Mouse (Mus musculus) left cerebral cortex, postnatal 10 days (tissue): ENCODE measurements around the gene Abhd10. TPM values are rescaled to one million over a fixed set of nuclear protein-coding genes. Genes with fewer than 3 reads are reported as not detected.

Experiments used
- DNase-seq, 2 experiments: peaks; one replicate each; pipeline ENCODE4 v3.0.0; 2021 to 2022; ENCODE audit warnings: low spot score in 2 of 2, mixed read lengths in 1 of 2; ENCODE audit errors: extremely low spot score in 1 of 2
- intact Hi-C: fragments of 180-260 bp; cut with DNase I; formaldehyde crosslinking; loops from one replicate; pipeline ENCODE4 v1.15.1; 2025
- total RNA-seq, 2 experiments: library from RNA; stranded (reverse); gene quantifications; 2 replicates each; pipeline ENCODE4 v1.2.3; 2021

Gene Abhd10
- total RNA-seq, 2 experiments from 2014 or later = 21.1 to 22.1 TPM

GRCm38 (mm10) chr16:45692851-45693250, 49.9 kb downstream of the Abhd10 start:
- intact Hi-C loops = no loop called here
- peak in 1 of 2 experiments; percentile 44 for DNase-seq

GRCm38 (mm10) chr16:45690178-45690577, 52.6 kb downstream of the Abhd10 start:
- intact Hi-C loops = no loop called here
- DNase-seq = peak; percentile 45 to 55

- intact Hi-C loops = loop anchor here (10.0 kb wide), 1 partner anchor 278 kb away; no protein-coding TSS in a partner anchor
- no peak for DNase-seq
Observed at GRCm38 (mm10) chr16:45686833-45687232, 55.9 kb downstream of the Abhd10 start.

- intact Hi-C loops = loop anchor here (10.0 kb wide), 1 partner anchor 280 kb away; no protein-coding TSS in a partner anchor
- peak in 1 of 2 experiments; percentile 58 for DNase-seq
Observed at GRCm38 (mm10) chr16:45685295-45685694, 57.5 kb downstream of the Abhd10 start.

- DNase-seq = peak; percentile 70 to 76
- intact Hi-C loops = loop anchor here (10.0 kb wide), 1 partner anchor 280 kb away; no protein-coding TSS in a partner anchor
Observed at GRCm38 (mm10) chr16:45684815-45685214, 57.9 kb downstream of the Abhd10 start.

Other genes with a start within 250 kb of the Abhd10 start
- gene Gm609, start 250.0 kb downstream of the Abhd10 start, total RNA-seq = under 1 TPM; 0.12 to 0.45 TPM
- under 1 TPM in 1 of 2 experiments, not detected in 1; 0.43 TPM for gene Gm17783, start 210.9 kb downstream of the Abhd10 start, total RNA-seq
- gene Slc9c1, start 207.6 kb downstream of the Abhd10 start, total RNA-seq = not detected
- not detected for gene Gcsam, start 132.6 kb downstream of the Abhd10 start, total RNA-seq
- under 1 TPM; 0.15 to 0.20 TPM for gene BC016579, start 88.9 kb downstream of the Abhd10 start, total RNA-seq
- gene Tmprss7, start 49.3 kb downstream of the Abhd10 start, total RNA-seq = 10 to 100 TPM in 1 of 2 experiments, 1 to 10 TPM in 1; 9.7 to 10.9 TPM
- 100 to 1,000 TPM; 224 to 244 TPM for gene Tagln3, start 18.3 kb downstream of the Abhd10 start, total RNA-seq
- gene Phldb2, start 210.6 kb upstream of the Abhd10 start, total RNA-seq = 1 to 10 TPM; 6.6 to 9.9 TPM